Mouse (Mus musculus) induced T-regulatory cell, adult 2 months (primary cell): ENCODE data around the gene Rpl6.

Source experiments
- DNase-seq: peaks from one replicate; pipeline ENCODE4 v3.0.0-alpha.2; 2012; ENCODE audit warnings: low read depth

The Rpl6 gene

DNA sequence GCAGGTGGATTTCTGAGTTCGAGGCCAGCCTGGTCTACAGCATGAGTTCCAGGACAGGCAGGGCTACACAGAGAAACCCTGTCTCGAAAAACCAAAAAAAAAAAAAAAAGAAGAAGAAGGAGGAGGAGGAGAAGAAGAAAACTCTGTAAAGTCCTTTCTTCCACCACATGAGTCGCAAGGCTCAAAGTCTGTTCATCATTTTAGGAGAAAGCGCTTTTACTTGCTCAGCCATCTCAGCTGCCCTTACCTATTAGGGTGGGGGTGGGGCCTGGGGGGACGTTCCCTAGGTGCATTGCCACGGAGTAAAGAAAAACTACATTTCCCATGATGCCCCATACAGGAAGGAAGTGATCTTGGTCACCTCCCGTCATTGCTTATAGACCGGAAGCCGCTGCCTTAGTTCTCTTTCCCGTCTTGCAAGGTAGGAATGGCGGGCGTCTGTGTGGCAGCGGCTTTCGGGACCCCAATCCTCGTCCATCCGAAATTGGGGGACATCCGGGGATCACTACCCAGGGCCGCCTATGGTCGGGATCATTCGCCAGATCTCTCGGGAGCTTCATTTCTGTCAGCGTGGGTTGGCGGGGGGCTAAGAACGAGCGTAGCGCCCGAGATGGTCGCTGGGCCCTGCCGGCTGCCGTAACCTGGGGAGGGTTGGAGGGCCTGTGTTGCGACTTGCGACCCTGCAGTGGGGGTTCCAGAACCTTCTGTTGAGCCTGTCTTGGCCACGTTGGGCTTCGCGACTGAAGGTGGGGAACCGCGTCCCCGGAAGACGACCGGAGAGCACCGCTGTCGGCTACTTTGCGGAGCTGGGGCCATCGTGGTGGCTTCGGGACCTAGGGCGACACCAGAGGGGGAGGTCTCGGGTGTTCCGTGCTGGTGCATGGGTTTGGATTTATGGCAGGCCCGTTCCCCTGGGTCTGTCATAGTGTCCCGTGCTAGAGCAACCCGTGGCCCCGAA, at the start of gene Rpl6:
Gene Rpl6 (plus strand): TSS at position 350 of the 958 bp plus-strand sequence.
- peak; percentile 92 for DNase-seq

DNA sequence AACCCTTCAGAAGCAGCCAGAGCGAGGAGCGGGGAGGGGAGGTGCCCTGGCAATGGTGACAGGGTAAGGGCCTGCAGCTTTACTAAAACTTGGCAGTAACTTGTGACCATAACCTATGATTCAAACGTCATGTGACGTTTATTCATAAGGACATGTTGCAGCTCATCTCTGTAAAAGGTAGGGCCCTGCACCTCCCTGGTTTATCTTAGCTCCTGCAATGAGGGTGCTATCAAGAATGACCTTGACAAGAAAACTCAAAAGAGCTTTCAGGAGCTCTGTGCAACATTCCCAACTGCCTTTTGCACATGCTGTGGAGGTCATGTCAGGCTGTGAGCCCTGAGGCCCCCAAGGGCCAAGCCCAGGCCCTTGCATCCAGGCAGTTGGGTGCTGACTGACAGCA, 48.2 kb upstream of the Rpl6 start:
- no peak for DNase-seq

DNA sequence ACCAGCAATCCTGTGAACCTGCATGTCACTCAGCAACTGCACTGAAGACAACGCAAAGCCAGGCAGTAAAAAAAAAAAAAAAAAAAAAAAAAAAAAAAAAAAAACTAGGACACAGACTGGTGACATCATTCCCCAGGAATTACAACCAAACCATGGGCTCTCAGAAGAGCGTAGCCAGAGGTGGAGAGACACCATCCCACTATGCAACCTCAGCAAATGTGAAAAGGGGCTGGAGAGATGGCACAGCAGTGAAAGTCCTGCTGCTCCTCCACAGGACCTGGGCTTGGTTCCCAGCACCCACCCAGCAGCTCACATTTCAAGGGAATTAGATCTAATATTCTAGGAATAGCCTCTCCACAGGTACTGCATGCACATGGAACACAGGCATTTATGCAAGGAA, 47.3 kb upstream of the Rpl6 start:
- DNase-seq = no peak

DNA sequence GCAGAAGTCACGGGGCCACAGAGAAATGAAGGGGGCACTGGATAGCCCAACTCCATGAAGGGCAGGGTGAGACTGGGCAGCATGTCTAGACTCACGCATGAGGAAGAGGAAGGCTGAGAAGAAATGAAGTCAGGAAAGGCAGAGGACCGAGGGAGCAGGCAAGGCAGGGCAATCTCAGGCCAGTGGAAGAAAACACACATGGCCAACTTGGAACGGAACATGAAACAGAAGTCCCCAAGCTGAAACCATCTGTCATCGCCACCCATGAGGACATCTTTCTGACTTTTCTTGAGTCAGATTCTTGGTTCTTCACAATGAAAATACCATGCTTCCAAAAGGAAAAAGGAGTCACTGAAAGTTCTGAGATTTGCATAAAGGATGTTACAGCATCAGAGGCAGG, 46.8 kb upstream of the Rpl6 start:
- no peak for DNase-seq

DNA sequence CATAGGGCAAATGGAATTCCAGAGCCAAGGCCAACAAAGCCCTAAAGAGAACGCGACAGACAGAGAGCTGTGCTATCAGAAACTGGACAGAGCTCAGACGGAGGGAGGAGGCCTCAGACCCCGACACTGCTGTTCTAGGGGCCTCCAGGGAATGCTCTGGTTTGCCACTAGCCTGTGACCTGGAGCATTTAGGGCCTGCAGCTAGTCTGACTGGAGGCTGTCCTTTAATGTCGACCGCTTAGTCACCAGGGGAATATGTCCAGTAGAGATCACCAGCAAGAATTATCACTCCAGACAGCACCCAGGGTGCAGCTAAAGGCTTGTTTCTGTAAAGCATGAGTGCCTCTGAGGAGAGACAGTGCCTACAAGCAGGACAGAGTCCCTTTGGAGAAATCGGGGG, 45.3 kb upstream of the Rpl6 start:
- DNase-seq = no peak

DNA sequence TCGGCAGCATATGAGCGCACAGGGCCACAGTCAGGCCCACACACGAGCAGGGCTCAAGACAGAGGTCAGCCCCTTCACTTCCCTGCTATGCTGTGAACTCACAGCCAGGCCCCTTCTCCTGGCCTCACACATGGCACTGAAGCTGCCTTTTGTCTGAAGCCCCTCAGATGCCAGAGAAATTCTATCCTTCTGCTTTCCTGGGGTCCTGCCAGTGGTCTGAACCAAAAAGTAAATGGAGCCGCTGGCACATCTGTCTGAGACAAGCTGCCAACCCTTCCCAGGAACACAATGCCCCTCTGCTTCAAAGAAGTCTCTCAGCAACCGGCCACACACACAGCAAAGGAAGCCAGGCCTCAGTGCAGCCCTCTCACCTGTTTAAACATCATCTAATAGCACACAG, 42.0 kb upstream of the Rpl6 start:
- no peak for DNase-seq

DNA sequence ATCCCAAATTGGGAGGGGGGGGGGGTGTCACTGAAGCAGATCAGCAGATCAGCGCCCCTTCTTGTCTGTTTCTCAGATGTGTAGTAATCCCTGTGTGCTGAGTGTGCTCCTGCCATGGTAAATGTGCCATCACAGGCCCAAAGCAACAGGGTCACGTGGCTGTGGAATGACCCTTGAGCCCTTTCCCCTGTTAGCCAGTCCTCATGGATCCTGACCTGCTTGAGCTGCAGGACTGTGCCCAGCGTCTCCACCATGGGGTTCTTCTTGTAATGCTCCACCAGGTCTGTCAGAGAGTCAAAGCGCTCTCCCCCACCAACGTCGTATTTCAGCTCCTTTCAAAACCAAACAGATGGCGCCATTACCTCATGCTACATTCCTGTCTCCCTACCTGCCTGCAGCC, 41.4 kb upstream of the Rpl6 start:
- DNase-seq = no peak

DNA sequence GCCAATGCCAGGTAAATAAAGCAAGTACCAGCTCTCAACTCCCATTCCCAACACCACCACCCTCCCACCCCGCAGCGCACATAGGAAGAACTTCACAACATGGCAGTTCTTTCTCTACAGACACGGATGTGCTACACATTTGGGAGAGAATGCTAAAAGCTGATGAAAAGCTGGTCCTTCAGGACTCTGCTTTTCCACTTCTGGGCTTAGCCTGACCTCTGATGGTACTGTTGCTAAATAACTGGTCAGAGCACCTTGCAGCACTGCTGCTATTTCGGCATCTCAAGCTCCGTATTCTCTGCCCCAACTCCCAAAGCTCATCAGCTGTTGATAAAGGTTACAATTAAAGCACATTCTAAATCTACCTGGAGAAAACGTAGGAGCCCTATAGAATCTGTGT, 37.4 kb upstream of the Rpl6 start:
- DNase-seq = no peak

DNA sequence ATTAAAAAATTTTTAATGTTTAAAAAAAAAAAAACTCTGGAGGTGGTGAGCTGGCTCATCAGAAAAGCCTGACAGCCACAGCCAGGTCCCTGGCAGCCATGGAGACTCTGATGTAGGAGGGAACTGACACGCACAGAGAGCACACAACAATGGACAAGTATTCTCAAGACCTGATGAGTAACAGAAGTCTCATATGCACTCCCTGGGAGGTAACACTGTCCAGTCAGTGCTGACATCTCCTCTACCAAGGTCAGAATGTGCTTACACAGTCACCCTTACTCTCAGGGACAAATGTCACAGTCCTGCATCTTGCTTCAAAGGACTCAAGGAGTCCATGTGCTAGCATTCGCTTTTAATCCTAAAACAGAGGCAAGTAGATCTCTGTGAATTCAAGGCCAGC, 34.7 kb upstream of the Rpl6 start:
- no peak for DNase-seq

DNA sequence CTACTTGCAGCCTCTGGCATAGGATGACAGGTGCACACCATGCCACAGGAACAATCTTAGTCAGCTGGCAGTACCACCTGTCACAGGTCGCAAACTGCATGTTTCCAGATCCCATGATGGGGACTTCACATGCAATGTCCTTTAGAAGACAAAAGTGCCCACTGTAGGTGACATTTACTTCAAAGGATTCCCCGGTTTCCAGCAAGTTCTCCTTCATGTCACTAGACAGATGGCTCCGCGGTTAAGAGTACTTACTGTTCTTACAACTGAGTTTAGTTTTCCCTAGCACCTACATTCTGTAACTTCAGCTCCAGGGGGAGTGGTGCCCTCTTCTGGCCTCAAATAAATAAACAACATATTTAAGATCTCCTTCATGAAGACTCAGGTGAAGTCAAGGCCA, 31.4 kb upstream of the Rpl6 start:
- peak; percentile 39 for DNase-seq

DNA sequence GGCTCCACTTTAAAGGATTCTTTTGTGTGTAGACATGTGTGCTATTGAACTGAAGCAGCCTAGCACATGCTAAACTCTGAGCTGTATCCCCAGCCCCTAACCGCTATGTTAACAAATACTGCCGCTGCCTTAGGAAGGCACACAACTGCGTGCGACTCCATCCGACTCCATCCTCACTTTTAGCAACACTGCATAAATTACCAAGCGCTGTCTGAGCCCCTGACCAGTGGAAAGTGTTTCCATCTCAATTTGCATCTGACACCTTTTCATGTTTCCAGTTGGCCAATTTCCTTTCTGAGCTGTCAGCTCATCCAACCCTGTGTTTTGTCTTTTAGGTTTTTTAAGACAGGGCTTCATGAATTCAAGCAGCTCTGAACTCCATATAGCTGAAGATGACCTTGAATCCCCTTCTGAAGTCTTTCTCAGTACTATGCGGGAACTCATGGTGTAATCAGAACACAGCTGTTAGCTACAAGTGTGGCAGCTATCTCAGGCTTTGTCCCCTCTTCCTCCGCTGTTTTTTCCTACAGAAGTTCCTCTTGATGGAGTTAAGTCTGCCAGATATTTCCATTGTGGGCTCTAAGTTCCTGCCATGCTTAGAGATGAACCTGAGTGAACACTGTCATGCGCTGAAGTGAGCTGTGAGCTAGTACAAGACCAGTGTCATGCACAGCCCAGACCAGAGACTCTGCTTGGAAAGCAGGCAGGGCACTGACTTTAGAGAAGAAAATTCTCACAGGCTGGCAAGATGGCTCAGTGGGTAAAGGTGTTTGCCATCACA, 25.0 kb upstream of the Rpl6 start:
- no peak for DNase-seq

DNA sequence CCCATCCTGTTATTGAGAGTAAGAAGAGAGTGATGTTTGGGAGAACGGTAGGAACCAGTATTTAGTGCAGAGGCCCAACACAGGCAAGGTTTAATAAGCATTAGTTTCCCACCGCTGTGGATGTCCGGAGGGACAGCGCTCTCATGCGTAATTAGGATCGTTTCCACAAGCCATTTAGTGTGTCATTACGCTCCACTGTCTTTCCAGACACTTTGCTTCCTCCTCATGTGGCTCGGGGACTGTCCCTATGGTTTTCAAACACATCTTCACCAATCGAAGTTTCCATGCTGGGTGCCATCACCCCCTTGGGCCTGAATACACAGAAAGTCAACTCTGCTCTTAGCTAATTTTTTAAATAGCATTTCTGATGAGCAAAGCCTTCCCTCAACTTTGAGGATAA, 21.0 kb upstream of the Rpl6 start:
- DNase-seq = no peak

DNA sequence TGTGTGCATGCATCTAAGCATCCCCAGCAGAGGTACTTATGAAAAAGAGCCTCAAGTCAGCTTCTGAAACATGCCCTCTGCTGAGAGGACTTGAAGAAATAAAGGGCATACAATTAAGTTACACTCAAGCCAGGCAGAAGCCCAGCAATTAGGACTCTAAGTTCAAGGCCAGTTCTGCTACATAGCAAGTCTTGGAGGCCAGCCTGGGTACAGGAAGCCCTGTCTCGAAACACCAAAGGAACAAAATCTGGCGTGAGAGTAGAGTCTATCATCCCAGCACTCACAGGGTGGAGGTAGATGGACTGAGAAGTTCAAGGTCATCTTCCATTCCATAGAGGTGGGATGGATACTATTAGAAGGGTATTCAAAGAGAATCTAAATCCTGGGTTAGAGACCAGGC, 19.9 kb upstream of the Rpl6 start:
- DNase-seq = no peak

DNA sequence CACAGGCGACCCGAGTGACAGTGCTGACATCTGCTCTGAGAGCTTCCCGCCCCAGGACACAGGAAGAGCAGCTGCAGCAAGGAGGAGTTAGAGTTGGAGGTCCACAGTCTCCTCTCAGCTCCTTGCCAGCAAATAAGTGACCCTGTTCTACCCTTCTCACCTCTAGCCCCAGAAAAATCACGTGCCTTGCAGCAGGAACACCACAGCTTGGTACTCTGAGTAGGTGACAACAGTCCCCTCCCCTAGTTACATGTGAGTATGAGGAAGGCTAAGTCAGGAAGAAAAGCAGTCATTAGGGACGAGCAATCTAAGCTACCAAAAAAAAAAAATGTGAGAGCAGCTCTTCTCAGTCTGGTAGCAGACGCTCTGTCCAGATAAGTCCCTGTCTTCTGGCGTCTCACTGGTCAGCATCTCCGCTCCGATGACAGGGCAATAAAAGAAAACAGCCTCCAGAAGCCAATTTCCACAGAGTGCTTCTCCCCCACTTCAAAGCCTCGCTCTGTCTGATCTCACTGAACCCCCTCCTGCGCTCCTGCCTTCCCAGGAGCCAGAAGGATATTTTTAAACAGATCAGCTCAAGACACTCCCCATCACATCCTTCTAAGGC, 19.2 kb upstream of the Rpl6 start:
- DNase-seq = no peak

DNA sequence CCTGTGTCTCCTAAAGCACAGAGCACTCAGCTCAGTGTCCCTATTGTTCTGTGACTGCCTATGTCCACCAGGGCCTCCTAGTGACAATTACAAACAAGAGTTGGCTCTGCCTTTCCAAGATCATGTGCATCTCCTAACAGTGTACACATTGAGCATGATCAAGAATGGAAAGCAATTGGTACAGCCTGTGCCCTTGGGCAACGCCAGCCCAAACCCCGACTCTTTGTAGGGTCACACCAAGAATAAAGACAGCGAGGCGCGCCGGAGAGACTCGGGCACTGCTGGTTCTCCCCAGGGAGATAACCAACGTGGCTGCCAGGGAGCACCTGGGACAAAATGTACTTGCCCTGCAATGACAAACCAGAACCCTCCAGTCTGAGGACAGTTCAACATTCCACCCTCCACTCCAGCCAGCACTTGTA, 16.7 kb upstream of the Rpl6 start:
- no peak for DNase-seq

DNA sequence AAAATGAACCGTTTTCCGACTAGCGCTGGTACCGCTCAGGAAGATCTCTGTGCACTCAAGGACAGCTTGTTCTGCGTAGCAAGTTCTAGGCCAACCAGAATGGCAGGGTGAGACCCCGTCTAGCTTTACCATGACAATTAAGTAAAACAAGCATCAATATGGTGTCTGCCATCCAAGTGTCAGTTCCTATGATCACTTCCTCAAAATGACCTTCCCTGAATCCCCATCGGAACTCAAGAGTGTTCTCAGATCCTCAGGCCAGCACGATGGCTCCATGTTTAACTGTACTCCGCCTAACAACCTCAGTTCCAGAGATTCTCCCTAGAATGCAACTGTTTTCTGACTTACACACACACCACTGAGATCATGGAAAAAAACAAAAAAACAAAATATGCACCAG, 16.0 kb upstream of the Rpl6 start:
- DNase-seq = no peak

DNA sequence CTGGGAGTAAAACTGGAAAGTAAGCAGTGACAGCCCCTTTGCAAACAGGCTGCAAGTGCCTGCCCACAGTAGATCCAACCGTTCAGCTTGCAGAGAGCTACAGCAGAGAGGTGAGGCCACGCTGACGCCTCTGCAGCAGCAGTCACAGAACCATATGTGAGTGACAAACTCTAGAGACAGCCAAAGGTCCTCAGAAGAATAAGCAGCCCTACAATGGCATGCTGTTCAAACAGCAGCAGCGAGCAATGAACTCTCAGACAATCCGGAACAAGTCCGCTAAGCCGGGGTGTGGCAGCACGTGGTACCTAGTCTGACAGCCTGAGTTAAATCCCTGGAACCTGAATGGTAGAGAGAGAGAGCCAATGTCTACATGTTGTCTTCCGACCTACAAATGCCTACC, 15.1 kb upstream of the Rpl6 start:
- no peak for DNase-seq

DNA sequence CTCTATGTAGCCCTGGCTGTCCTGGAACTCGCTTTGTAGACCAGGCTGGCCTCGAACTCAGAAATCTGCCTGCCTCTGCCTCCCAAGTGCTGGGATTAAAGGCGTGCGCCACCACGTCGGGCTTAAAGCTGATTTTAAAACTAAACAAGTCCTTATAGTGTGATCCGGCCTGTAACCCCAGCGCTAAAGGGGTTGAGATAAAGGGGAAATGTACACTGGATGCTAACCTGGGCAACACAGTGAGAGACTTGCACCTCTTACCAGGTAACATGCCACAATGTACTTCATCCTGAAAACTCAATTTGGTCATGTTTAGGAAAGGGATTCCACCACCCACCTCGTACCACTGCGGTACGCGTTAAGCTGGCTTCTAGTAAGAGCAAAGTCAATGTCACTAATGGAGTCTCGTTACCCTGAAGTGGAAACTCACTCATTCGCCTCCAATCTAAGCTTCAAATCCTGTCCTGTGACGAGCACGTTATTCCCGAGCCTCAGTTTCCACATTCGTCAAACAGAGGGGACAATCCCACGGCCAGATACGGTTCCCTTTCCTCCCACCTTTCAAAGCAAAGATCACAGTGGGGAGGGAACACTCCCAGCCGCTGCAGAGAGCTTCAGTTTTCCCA, 14.0 kb upstream of the Rpl6 start:
- no peak for DNase-seq

DNA sequence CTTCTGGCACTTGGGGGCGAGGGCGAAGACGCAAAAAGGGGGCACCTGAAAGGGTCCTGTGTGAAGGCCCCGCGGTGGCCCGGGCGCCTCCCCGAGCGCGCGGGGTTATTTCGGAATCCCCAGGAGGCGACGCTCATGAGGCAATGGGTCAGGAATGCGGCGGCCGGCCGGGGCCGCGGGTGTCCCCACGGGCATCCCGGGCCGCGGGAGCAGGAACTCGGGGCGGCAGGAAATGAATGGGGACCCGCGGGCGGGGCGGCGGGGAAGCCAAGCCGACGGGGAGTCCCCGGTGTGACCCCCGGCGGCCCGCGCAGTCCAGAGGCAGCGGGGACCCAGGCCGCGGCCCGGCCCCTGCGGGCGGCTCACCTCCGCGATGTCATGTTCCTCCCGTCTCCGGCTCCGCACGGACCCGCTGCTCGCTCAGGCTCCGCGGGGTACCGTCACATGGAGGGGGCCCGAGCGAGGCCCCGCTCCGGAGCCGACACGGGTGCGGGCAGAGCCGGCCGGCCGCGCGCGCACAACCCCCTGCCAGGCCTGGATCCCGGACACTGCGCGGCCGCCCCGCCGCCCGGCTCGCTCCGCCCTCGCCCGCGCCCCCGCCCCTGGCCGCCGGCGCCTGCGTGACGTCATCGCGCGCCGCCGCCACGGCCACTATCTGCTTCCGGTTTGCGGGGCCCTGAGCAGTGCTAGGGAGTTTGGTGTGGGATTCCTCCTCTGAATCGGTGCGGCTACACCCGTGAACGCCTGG, 13.3 kb upstream of the Rpl6 start, which contains the start of gene Ptpn11:
Gene Ptpn11 (minus strand): TSS at position 562 of the 748 bp plus-strand sequence.
- DNase-seq = peak; percentile 92

DNA sequence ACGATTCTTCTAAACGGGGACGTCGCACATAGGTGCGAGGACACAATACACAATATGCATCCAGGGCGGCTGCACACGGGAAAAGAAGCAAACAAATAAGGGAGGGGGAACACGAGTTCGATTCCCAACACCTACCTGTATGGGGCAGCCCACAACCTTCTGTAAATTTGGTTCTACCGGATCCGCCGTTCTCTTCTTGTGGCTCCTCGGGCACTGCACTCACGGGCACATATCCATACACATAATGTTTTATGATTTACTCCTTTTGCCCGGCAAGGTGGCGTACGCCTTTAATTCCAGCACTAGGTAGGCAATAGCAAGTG, 12.7 kb upstream of the Rpl6 start:
- no peak for DNase-seq

DNA sequence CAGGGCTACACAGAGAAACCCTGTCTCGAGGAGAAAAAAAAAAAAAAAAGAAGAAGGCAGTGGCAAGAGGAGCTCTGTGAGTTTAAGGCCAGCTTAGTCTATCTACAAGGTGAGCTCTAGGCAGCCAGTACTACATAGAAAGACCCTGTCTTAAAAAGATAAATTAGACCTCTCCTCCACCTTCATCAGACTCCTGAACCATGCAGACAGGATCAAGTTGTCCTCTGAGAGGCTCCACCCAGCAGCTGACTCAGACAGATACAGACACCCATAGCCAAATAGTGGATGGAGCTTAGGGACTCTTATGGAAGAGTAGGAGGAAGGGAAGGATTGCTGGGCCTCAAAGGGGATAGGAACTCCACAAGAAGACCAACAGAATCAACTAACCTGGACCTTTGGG, 10.1 kb upstream of the Rpl6 start:
- no peak for DNase-seq

DNA sequence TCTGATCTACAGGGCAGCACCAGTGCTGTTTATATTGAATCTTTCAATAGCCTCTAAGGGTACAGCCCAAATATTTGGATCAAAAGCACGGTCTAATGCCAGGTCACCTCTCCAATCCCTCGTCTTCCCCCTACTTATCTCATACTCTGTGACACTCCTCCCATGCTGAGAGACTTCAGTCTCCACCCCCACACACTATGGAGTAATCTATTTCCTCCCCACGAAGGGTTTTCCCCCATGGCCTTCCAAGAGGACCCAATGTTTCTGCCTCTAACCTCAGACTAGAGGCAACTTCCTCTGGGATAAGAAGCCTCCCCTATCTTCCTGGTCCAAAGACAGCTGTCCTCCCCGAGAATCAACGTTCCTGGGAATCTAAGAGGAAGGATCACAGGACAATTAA, 7.5 kb upstream of the Rpl6 start:
- DNase-seq = no peak
